24 mouse cellular contexts compared by ENCODE assay signal in the genomic region with DNA sequence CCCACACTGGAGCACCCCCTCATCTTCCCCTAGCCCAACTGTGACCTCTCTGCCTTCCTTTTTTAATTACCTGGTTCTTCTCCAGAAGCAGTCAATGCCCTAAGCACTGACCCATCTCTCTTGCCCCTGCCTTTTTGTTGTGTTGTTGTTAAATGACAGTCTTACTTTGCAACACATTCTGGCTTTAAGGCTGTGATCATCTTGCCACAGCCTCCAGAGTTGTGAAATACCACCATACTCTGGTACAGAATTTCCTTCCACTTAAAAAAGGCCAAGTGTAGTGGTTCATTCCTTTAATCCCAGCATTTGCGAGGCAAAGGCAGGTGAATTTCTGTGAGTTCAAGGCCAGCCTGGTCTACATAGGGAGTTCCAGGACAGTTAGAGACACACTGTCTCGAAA. TPM values are rescaled to one million over a fixed set of nuclear protein-coding genes. Genes with fewer than 3 reads are reported as not detected.
"Had no signal": no experiment of that assay in that cellular context is flagged by ENCODE, and none has a peak within 500 bp of the region (broad histone marks: within the 10 kb centered on the region; RNA-seq: fewer than 3 reads in every experiment).

No protein-coding gene starts in this region.

- H3K4me1 ChIP-seq: intestine, embryonic 15.5 days had no signal

- H3K4me2 ChIP-seq: heart, embryonic 12.5 days; hindbrain, embryonic 12.5 days; hindbrain, embryonic 14.5 days; intestine, embryonic 15.5 days; limb, embryonic 12.5 days; liver, embryonic 15.5 days had no signal

- H3K27me3 ChIP-seq: heart, embryonic 12.5 days; hindbrain, embryonic 12.5 days; intestine, embryonic 15.5 days; limb, embryonic 12.5 days; liver, embryonic 15.5 days had no signal

- H3K27ac ChIP-seq: heart, embryonic 10.5 days; hindbrain, embryonic 10.5 days; hindbrain, embryonic 12.5 days; hindbrain, embryonic 14.5 days; intestine, embryonic 15.5 days; left cerebral cortex, adult 2 months; limb, embryonic 10.5 days; limb, embryonic 12.5 days; liver, embryonic 15.5 days had no signal

- ATAC-seq: hindbrain, embryonic 16.5 days; inflammation-experienced regulatory T-cells, adult 6 months; intestine, embryonic 15.5 days; intestine, postnatal 0 days had no signal

- H3K9me3 ChIP-seq: heart, embryonic 10.5 days; heart, embryonic 12.5 days; hindbrain, embryonic 10.5 days; hindbrain, embryonic 12.5 days; intestine, embryonic 15.5 days; limb, embryonic 10.5 days; limb, embryonic 12.5 days; liver, embryonic 15.5 days had no signal

- H3K9ac ChIP-seq: heart, embryonic 12.5 days; hindbrain, embryonic 12.5 days; hindbrain, embryonic 14.5 days; intestine, embryonic 15.5 days; limb, embryonic 12.5 days; liver, embryonic 15.5 days had no signal

- H3K4me3 ChIP-seq: heart, embryonic 10.5 days; heart, embryonic 12.5 days; hindbrain, embryonic 10.5 days; hindbrain, embryonic 12.5 days; intestine, embryonic 15.5 days; left cerebral cortex, adult 2 months; limb, embryonic 10.5 days; limb, embryonic 12.5 days; liver, embryonic 15.5 days had no signal

- DNase-seq: gastrocnemius, postnatal 14 days; gastrocnemius, postnatal 36 days; heart, adult 18-20 months; heart, postnatal 10 days; heart, postnatal 4 days; kidney, adult 18-20 months; kidney, adult 8-10 months; kidney, postnatal 10 days; kidney, postnatal 36 days; layer of hippocampus, adult 9-11 months; layer of hippocampus, postnatal 36 days had no signal

RNA-seq across cellular contexts. Expression of gene Ntn3, which starts 18.4 kb away (rescaled TPM):
- polyA plus RNA-seq: inflammation-experienced regulatory T-cells, adult 6 months had no signal
